Mouse (Mus musculus): ENCODE results near the gene Dchs1. TPM values are rescaled to one million over a fixed set of nuclear protein-coding genes. Genes with fewer than 3 reads are reported as not detected.

The Dchs1 gene
- total and polyA plus RNA-seq, 2 experiments from 2014 or later, result 7.5 to 105 TPM

DNA sequence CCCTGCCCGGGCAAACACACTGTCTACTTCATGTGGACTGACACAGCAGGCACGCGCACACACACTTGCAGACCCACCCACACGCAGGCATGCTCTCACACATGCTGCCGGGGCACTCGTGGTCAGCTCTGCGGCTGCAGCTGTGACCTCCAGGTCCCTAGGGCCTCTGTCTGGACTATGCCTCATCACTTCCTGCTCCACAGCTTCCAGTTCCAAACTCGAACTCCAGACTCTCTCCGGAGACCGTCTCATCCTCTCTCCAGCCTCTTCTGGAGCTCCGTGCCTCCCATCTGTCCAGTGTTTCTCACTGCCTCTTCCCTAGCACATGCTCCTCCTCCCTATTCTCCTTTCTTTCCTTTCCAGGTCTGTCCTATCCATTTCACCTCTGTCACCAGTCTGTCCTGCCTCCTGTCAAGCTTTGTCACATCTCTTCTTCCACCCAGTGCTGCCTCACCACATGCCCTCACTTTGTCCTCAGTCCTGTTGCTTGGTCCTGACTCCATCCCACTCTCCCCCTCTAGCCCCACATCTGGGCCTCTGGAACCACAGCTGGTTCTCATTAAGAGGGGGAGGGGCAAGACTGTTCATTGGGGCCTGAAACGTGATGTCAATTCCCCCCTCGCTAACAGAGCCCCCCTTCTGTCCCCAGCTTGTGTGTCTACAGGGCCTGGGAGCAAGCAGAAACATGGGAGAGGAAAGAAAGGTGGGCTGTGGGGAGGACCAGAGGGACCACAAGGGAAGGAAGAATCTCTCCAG, 9.5 kb downstream of the Dchs1 start:
- Histone ChIP-seq H3K4me2 (ENCODE audit: low read depth, low read length, poor library complexity, severe bottlenecking) (peak overlapping the region; percentile 32), H3K9ac (replicated peaks; ENCODE audit: low read length, poor library complexity, severe bottlenecking) (peak overlapping the region; percentile 44; the same call in 1 of the 2 replicates), H3K36me3 (ENCODE audit: insufficient read depth, low read length) (peaks cover 34% of the 10 kb centered on the region), H3K27me3 (ENCODE audit: insufficient read depth, low read length) (no peaks in the 10 kb centered on the region), H3K4me1 (ENCODE audit: insufficient read depth, low read length) (peaks cover 15% of the 10 kb centered on the region), H3K9me3 (ENCODE audit: low read length) (no peaks in the 10 kb centered on the region), H3K4me3 (ENCODE audit: low read depth, low read length) (no peak overlapping the region), H3K27ac (ENCODE audit: low read depth, low read length) (peak overlapping the region; percentile 13; the same call in 1 of the 2 replicates)
- 58% methylated on average over 13 of the region's 13 CpGs for WGBS
- DNase-seq (ENCODE audit: low spot score) (no peak), ATAC-seq (ENCODE audit: low FRiP score) (no peak; the same call in none of the 2 replicates)
- no peak for TF ChIP-seq CTCF (IDR thresholded peaks at IDR 0.05)

DNA sequence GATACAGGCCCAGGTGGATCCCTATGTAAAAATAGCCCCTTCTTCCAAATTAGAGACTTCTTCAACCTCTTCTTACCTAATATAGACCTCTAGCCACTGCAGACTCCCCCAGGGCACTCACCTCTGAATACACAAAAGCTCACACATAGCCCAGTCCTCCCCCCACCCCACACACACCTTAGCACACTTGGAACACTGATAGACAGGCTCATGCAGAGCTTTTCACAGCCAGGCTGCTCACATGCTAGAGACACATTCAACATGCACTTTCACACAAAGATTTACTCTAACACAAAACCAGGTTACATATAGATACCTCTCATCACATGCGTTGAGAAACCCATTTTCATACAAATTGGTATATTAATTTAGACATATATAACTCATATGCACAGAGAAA, 10.1 kb downstream of the Dchs1 start:
- no peak for DNase-seq (ENCODE audit: low spot score)
- H3K9me3 ChIP-seq (ENCODE audit: low read length), result no peaks in the 10 kb centered on the region
- peaks cover 15% of the 10 kb centered on the region for H3K4me1 ChIP-seq (ENCODE audit: insufficient read depth, low read length)
- H3K4me2 ChIP-seq (ENCODE audit: low read depth, low read length, poor library complexity, severe bottlenecking), result no peak overlapping the region
- TF ChIP-seq CTCF (IDR thresholded peaks at IDR 0.05), result no peak
- H3K27me3 ChIP-seq (ENCODE audit: insufficient read depth, low read length), result no peaks in the 10 kb centered on the region
- no peak for ATAC-seq (ENCODE audit: low FRiP score)
- 81% methylated on average over 1 of the region's 1 CpGs for WGBS
- no peak overlapping the region for H3K4me3 ChIP-seq (ENCODE audit: low read depth, low read length)
- no peak overlapping the region for H3K27ac ChIP-seq (ENCODE audit: low read depth, low read length)
- H3K36me3 ChIP-seq (ENCODE audit: insufficient read depth, low read length), result peaks cover 35% of the 10 kb centered on the region
- no peak overlapping the region for H3K9ac ChIP-seq (replicated peaks; ENCODE audit: low read length, poor library complexity, severe bottlenecking)

DNA sequence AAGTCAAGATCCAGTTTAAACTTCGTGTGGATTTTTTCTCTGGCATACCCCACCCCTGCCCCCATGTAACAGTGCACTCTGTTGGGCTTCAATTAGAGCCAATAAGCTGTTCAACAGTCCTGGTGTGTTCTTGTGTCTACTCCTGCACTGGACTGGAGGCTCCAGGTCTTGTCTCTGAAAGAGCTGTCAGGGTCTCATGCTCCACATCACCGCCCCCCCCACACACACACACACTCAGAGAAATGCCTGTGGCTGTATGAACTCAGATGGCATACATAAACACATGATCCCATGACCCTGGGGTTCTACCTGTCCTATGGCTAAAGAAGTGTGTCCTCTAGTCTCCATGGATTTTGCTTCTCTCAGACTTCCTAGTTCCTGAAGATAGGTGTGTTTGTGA, 11.4 kb downstream of the Dchs1 start:
- TF ChIP-seq CTCF (IDR thresholded peaks at IDR 0.05), result no peak
- WGBS, result 89% methylated on average over 2 of the region's 2 CpGs
- Histone ChIP-seq H3K27me3 (ENCODE audit: insufficient read depth, low read length) (no peaks in the 10 kb centered on the region), H3K9me3 (ENCODE audit: low read length) (no peaks in the 10 kb centered on the region), H3K27ac (ENCODE audit: low read depth, low read length) (no peak overlapping the region), H3K4me2 (ENCODE audit: low read depth, low read length, poor library complexity, severe bottlenecking) (no peak overlapping the region), H3K9ac (replicated peaks; ENCODE audit: low read length, poor library complexity, severe bottlenecking) (no peak overlapping the region), H3K4me1 (ENCODE audit: insufficient read depth, low read length) (peaks cover 15% of the 10 kb centered on the region), H3K36me3 (ENCODE audit: insufficient read depth, low read length) (peaks cover 37% of the 10 kb centered on the region), H3K4me3 (ENCODE audit: low read depth, low read length) (no peak overlapping the region)
- DNase-seq (ENCODE audit: low spot score) (no peak), ATAC-seq (ENCODE audit: low FRiP score) (no peak)

DNA sequence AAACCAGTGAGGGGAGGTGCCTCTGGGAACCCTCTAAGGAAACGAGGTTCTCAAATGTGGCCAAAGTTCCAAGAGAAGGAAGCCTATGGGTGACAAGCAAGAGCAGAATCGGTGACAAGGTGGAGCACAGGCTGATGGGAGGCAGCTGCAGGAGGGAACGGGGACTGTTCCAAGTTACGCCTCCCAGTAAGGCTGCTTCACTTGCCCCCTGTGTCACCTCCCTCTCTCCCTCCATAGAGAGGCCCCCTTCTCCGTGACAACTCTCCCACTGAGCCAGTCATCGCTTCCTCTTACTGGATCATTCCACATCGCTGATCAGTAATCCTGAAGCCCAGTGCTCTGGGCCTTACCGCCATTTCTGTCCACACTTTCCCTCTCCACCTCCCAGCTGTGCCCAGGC, 12.8 kb downstream of the Dchs1 start:
- 41% methylated on average over 8 of the region's 8 CpGs for WGBS
- peaks cover 19% of the 10 kb centered on the region for H3K4me1 ChIP-seq (ENCODE audit: insufficient read depth, low read length)
- no peaks in the 10 kb centered on the region for H3K9me3 ChIP-seq (ENCODE audit: low read length)
- H3K27me3 ChIP-seq (ENCODE audit: insufficient read depth, low read length), result no peaks in the 10 kb centered on the region
- H3K36me3 ChIP-seq (ENCODE audit: insufficient read depth, low read length), result peaks cover 38% of the 10 kb centered on the region
- ATAC-seq (ENCODE audit: low FRiP score) (no peak), DNase-seq (ENCODE audit: low spot score) (no peak)
- no peak overlapping the region for H3K4me3 ChIP-seq (ENCODE audit: low read depth, low read length)
- no peak overlapping the region for H3K27ac ChIP-seq (ENCODE audit: low read depth, low read length)
- TF ChIP-seq CTCF (IDR thresholded peaks at IDR 0.05), result no peak
- no peak overlapping the region for H3K4me2 ChIP-seq (ENCODE audit: low read depth, low read length, poor library complexity, severe bottlenecking)
- H3K9ac ChIP-seq (replicated peaks; ENCODE audit: low read length, poor library complexity, severe bottlenecking), result 0 out of 2 replicates have a peak overlapping the region, but pooled peaks have one; percentile 19

DNA sequence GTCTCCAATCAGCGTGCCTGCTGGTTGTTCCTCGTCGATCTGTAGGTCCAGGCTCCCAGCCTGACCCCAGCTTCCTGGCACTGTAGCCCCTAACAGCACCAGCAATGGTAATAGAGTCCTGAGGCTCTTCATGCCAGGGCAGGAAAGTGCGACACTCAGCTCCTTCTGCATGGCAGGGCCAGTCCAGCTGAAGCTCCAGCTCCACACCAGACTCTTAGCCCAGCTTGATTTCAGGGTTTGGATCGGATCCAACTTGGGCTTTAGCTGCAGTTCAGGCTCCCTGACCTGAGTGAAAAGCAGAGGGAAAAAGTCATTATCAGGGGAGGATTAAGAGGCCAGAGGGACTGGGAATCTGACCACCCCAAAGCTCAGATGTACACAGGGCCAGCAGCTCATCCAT, 14.4 kb downstream of the Dchs1 start:
- Histone ChIP-seq H3K9me3 (ENCODE audit: low read length) (no peaks in the 10 kb centered on the region), H3K4me2 (ENCODE audit: low read depth, low read length, poor library complexity, severe bottlenecking) (no peak overlapping the region), H3K9ac (replicated peaks; ENCODE audit: low read length, poor library complexity, severe bottlenecking) (no peak overlapping the region), H3K4me1 (ENCODE audit: insufficient read depth, low read length) (peaks cover 9% of the 10 kb centered on the region; the same call in 1 of the 2 replicates), H3K27me3 (ENCODE audit: insufficient read depth, low read length) (no peaks in the 10 kb centered on the region), H3K4me3 (ENCODE audit: low read depth, low read length) (no peak overlapping the region), H3K27ac (ENCODE audit: low read depth, low read length) (no peak overlapping the region), H3K36me3 (ENCODE audit: insufficient read depth, low read length) (peaks cover 38% of the 10 kb centered on the region)
- no peak for TF ChIP-seq CTCF (IDR thresholded peaks at IDR 0.05)
- WGBS, result 75% methylated on average over 5 of the region's 5 CpGs
- no peak for DNase-seq (ENCODE audit: low spot score)
- no peak for ATAC-seq (ENCODE audit: low FRiP score)

DNA sequence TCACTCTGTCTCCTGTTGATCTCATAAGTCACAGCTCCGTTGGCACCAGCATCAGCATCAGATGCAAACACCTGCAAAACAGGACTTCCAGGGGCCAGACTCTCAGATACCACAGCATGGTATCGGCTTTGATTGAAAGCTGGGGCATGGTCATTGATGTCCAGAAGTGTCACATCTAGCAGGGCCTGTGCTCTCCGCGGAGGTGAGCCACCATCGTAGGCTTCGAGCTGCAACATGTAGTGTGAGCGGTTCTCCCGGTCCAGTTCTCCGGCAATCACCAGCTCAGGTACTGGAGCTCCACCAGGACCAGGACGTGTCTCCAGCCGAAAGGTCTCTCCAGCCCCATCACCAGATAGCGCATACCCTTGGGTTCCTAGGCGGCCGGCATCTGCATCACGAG, 15.1 kb downstream of the Dchs1 start:
- ATAC-seq (ENCODE audit: low FRiP score) (no peak), DNase-seq (ENCODE audit: low spot score) (no peak)
- no peak overlapping the region for H3K4me3 ChIP-seq (ENCODE audit: low read depth, low read length)
- H3K36me3 ChIP-seq (ENCODE audit: insufficient read depth, low read length), result peaks cover 43% of the 10 kb centered on the region
- no peaks in the 10 kb centered on the region for H3K27me3 ChIP-seq (ENCODE audit: insufficient read depth, low read length)
- H3K27ac ChIP-seq (ENCODE audit: low read depth, low read length), result no peak overlapping the region
- H3K9ac ChIP-seq (replicated peaks; ENCODE audit: low read length, poor library complexity, severe bottlenecking), result no peak overlapping the region
- no peak overlapping the region for H3K4me2 ChIP-seq (ENCODE audit: low read depth, low read length, poor library complexity, severe bottlenecking)
- 0 out of 2 replicates have a peak, but pooled peaks cover 7% of the 10 kb centered on the region for H3K4me1 ChIP-seq (ENCODE audit: insufficient read depth, low read length)
- no peak for TF ChIP-seq CTCF (IDR thresholded peaks at IDR 0.05)
- WGBS, result 95% methylated on average over 15 of the region's 15 CpGs
- no peaks in the 10 kb centered on the region for H3K9me3 ChIP-seq (ENCODE audit: low read length)

All from midbrain, postnatal 0 days (tissue).